Mouse (Mus musculus) cerebellum, postnatal 14 days (tissue): ENCODE results near the gene Col4a4.
A peak's percentile ranks its signal among the peaks of the same experiment; 100 is the strongest.

ENCODE experiments used
- DNase-seq, 2 experiments: peaks; one replicate each; pipeline ENCODE4 v3.0.0; 2021; ENCODE audit warnings: mixed read lengths in 2 of 2

Col4a4 gene

GRCm38 (mm10) chr1:82577915-82578314 is 8.7 kb downstream of the Col4a4 start:
- peak in 1 of 2 experiments; percentile 35 for DNase-seq

DNA sequence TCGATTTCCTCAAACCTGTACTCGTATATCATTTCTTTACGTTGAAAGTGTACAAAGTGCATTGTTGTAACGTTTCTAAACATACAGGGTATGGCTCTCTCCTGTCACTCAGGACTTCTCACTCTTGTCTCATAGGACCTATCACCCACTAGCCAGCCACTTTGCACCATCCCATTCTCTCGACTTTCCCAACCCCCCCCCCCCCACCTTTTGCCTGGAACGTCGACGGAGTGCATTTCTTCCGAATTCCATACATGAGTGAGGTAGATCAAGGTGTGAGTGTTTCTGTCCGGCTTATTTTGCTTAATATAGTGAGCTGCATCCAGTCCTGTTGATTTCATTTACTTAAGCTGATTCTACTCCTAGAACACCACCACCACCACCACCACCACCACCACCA is 9.3 kb downstream of the Col4a4 start:
- no peak for DNase-seq

- DNase-seq: no peak
These were observed 10.5 kb downstream of the Col4a4 start for GRCm38 (mm10) chr1:82576182-82576581.

GRCm38 (mm10) chr1:82575681-82576080 is 11.0 kb downstream of the Col4a4 start:
- no peak for DNase-seq

DNA sequence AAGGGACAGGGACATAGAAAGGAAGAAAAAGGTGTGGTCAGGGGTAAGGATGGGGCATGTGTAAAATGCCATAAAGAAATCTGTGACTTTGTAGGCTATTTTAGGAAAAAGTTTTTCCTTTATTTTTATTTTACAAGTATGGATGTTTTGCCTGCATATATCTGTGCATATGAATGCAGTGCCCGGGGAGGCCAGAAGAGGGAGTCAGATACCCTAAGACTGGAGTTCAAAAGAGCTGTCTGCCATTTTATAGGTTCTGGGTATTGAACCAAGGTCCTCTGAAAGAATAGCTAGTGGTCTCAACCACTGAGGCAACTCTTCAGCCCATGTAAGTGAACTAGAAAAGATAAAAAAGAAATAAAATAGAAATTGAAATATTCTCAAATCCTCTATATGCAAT is 14.9 kb downstream of the Col4a4 start:
- peak; percentile 13 to 24 for DNase-seq

GRCm38 (mm10) chr1:82569405-82569804 is 17.2 kb downstream of the Col4a4 start:
- DNase-seq: no peak

DNA sequence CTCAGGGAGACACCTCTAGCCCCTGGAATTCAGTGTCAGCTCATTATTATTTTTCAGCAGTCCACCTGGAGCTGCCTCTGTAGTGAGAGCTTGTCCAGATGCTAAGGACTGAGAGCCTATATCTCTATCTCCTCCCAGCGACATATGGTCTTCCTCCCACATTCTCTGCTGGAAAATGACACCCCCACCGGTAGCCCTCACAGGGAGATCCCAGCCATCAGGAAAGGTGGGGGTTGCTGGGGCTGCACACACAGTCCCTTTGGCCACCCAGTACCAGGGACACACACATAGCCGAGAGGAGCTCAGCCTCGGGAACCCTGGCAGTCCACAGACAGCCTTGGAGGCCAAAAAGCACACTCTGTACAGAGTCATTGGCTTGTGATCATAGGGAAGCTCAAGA is 26.4 kb downstream of the Col4a4 start:
- DNase-seq: no peak

DNA sequence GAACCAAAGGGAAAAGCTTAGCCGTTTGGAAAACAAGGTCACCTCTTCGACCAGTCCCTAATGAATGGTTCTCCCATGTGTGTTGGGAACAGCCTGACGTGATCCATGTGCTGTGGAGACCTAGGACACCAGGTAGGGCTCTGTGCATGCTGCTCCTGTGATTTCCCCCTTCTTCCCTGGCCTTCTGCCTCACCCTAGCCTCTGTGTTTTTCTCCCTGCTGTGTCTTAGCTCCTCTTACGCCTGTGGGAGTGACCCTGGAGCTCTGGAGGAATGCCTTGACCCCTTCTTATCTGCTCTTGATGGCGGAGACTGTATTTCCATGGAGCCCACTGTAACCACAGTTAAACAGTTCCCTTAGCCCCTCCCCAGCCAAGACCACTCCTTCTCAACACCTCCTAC is 31.8 kb downstream of the Col4a4 start:
- no peak for DNase-seq

DNA sequence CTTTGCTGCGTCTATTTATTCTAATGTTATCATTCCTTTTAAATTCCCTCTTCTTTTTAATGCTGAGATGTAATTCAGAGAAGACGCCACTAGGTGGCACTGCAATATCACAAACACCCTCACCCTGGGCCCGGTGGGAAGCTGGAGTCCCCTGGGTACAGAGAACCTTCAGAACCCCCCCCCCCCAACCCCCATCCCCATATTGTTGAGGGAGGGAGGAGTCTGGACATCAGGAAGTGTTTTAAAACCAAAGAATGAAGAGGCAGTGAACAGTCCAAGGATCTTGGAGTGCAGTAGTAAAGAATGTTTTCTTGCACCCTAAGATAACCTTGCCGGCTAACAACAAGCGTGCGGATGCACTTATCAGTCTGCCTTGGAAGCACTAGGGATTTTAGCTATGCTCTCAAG is 32.2 kb downstream of the Col4a4 start:
- peak; percentile 44 to 46 for DNase-seq

GRCm38 (mm10) chr1:82545199-82545960 is 41.3 kb downstream of the Col4a4 start:
- DNase-seq: no peak

DNA sequence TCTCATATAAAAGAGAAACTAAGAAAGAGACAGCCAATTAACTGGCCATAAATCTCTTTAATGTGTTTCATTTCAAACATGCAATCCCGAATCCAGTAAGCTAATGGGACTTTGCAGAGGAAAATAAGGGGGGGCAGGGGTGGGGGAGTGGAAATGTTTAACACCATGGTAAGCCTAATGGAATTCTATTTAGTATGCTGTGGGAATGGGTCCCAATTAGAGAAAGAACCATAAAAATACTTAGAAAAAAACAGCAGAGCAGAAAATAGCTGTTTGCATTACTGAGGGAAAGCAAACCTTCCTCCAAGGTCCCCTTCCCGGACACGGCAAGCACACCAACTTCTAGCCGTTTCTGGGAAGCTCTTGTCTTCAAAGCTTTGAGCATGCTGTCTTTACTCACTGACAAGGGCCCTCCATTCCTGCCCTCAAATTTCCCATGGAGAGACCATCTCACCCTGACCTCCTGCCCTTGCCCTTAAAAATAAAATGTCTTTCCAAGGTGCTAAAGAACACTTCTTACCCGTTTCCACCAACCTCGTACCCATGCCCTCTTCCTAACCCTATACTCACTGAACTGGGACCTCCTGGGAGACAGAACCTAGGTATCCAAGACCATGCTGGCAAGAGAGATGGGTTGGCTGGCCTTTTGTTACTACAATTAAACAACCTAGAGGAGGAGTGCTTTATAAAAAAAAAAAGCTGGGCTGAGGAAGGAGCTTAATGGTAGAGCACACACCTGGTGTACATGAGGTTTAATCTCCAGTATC is 42.0 kb downstream of the Col4a4 start:
- DNase-seq: no peak

DNA sequence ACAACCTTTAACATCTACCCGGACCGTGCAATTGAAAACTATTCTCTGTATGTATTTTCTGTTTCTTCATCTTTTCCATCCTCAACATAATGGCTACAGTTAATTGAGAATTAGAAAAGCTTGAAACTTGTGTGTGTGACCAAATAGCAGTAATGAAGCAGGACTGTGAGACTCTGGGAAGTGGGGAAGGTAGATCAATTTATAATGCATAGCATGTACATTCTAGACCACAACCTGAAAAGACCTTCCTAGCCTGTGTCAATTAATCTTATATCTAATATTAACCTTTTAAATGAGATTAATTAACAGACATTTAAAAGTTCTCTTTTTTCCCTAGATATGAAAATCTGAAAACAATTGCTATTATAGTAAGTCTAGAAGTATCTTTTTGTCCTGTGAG is 42.7 kb downstream of the Col4a4 start:
- no peak for DNase-seq

DNA sequence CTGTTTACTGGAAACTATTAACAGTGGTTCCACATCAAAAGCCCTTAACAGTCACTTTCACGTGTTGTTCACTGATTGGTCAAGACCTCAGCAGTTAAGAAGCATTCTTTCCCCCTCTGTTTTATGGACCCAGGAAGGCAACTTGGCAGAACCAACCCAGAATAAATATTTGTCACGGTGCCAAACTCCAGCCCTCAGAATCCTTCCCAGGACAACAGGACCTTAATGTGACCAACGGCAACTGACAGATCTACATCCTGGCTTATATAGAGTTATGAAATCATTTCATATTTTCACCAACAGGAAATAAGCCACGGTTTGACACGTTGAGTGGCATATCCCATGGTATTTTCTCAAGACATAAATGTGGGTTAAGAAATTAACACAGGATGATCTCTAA is 46.6 kb downstream of the Col4a4 start:
- no peak for DNase-seq

GRCm38 (mm10) chr1:82537848-82538247 is 48.8 kb downstream of the Col4a4 start:
- DNase-seq: no peak

DNA sequence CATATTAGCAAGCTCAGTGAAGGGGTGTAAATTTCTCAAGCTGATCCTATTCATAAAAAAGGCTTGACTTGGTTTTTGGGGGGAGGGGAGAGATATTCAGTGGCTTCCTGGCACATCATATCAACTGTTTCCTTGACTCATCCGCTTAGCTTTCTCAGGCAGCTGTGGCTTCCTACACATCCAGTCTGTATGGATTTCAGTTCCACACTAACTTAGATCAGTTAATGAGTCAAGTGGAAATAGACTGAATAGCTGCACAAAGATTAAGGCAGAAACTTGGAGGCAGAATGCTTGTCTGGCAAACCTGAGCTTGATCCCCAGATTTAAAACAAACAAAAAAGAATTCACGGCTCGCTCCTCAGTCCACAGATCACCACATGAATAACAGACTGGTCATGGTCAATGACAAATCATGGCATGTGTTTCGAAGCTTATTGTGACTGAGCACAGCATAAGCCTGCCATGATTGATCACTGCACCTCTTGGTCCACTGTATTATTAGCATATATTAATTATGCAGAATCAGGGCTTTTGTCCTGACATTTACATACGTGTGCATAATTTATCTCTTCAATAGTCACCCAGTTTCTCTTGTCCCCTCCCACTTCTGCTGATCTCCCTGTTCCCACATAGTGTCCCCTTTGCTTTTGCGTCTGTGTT is 50.0 kb downstream of the Col4a4 start:
- no peak for DNase-seq

DNA sequence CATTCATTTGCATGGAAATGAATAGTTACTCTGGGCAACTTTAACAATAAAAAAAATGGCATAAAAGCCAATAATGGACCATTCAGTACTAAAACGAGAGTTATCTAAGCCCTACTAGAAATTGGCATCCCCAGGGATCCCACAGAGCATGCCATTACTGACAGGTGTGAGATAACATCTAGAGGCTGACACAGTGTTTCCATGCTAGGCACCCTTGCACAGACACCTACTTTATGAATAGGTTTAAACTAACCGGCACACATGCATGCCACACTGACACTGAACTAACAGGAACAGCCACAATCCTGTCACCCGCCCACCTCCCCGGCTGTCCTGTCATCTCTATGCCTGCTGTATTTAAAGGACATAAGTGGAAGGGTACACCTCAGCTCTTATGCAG is 58.7 kb downstream of the Col4a4 start:
- no peak for DNase-seq

DNA sequence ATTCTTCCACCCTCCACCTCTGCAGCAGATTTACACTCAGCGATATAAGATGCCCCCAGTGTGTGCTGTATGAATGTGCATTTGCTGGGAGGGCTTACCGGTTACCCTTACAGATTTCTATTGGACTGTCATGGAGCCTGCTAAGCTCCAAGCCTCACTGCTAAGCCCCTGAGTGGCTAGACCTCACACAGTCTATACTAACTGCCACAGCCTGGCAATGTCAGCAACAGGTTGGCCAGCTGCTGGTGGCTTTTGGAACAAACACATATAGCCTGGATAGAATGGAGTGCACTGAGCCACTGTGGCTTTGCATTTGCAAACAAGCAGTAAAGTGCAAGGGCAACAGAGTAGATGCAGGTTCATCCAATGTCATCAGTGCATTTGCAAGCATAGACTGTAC is 94.7 kb downstream of the Col4a4 start:
- no peak for DNase-seq

- no peak for DNase-seq
These were observed 100.3 kb downstream of the Col4a4 start for GRCm38 (mm10) chr1:82486371-82486770.

DNA sequence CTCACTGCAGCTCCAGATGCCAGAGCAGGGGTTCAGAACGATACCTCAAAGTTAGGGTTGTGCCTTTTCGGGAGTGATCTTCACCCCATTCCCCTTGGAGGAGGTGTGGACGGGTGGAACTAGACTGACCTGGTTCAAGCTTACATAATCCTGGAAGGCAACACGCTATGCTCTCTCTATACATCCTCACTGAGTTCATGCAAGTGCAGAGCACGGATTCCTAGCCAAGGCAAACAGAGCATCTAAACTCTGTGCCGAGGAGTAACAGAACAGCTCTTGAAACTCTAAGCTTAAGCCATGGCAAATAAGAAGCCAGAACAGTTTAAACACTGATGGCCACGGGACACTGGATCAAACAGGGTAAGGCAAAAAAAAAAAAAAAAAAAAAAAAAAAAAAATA is 104.3 kb downstream of the Col4a4 start:
- no peak for DNase-seq

DNA sequence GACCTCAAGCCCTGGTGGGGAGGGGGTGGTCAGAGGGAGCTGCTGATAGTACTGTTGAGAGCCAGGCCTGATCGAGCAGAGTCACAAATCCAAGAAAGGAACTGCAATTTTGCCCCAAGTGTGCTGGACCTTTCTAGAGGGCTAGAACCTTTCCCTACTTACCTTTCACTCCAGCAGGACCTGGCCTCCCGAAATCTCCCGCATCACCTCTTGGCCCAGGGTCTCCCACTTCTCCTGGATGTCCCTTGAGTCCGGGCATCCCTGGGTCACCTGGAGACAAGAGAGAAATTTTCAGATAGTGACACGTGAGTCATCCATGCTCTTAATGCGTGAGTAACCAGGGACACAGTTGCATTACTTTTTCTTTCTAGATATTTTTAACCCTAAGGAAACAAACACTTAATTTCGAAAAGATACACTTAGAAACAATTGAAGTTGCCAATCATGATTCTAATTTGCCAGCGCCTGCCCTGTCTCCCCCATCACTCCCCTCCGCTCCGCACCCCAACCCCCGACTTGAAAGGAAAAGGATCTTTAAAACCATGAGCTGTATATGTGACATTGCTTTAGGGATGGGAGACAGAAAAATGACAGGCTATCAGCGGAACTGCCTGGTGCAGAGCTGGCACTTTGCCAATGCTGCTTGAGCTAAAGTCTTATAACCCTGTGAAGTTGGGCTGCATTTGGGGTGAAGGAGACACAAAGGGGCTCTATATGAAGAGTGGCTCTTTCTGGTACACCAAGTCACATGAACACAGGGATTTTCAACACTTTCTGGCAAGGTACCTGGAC is 106.8 kb downstream of the Col4a4 start:
- DNase-seq: peak; percentile 37 to 52

- no peak for DNase-seq
These were observed 109.9 kb downstream of the Col4a4 start for GRCm38 (mm10) chr1:82476746-82477145.

DNA sequence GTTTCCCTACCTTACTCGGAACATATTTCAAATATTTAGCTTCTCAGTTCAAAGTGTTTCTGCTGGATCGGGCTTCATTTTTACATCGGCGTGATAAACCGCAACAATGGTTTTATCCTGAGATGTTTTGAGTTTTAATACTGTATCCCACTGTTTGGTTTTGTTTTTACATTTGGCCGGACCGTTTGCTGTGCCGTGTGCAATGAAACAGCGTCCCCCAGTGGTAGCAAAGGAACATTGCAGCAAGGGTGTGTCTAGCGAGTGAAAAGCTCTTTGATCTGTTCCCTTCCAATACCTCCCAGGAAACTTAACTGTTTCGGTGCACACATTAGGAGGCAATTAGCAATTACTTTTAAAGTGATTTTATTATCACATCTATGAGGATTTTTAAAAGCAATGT is 110.4 kb downstream of the Col4a4 start:
- peak; percentile 31 to 36 for DNase-seq

DNA sequence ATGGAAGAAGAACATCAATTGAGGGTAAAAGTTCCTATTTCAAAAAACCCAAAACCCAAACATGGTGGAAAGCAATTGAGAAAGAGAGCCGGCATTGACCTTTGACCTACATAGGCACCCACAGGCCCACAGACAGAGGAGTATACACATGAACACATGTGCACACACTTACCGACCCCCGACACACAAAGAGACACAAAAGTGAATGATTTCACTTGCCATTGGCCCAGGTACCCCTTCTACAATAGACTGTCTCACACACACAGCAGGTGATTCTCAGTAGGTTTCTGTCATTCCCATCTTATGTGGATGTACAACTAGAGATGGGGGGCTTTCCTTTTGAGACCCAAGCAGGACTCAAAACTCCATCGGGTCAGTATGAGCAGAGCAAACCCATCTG is 110.8 kb downstream of the Col4a4 start:
- no peak for DNase-seq
